Mouse (Mus musculus): ENCODE results near the gene Reln.

DNA sequence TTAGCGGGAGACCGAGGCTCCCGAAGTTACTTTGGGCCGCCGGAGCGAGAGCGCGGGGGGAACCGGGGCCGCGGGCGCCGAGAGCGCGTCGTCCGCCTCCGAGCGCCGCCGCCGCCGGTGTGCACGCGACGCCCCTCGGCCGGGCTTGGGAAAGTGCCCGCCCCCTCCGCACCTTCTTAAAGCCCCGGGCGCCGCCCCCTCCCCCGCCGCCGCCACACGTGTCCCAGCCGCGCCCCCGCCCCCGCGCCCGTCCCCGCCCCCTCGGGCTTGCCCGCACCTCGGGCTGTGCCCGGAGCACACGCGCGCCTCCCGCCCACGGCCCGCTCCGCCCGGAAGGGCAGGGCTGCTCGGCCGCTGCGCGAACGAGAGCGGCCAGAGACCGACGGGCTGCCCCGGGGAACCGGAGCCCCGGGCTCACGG is at the start of gene Reln:
- no peak for TF ChIP-seq POLR2A (IDR thresholded peaks at IDR 0.05; ENCODE audit: low read depth, low read length)
- TF ChIP-seq CTCF (IDR thresholded peaks at IDR 0.05; ENCODE audit: borderline replicate concordance, insufficient read depth, low read length) = no peak
